Mouse (Mus musculus): ENCODE results near the gene Rgs3. TPM values are rescaled to one million over a fixed set of nuclear protein-coding genes. Genes with fewer than 3 reads are reported as not detected.

Gene Rgs3
- polyA plus RNA-seq, 1 experiment from 2014 or later: 30.1 TPM

GRCm38 (mm10) chr4:62533729-62534128 lies 25.9 kb upstream of the Rgs3 start:
- 82% methylated on average over 6 of the region's 6 CpGs for WGBS
- ATAC-seq (ENCODE audit: low read depth): no peak

GRCm38 (mm10) chr4:62541802-62542201 lies 17.8 kb upstream of the Rgs3 start:
- 54% methylated on average over 3 of the region's 3 CpGs for WGBS
- no peaks in the 10 kb centered on the region for H3K9me3 ChIP-seq (ENCODE audit: control insufficient read depth, low read length)
- H3K27me3 ChIP-seq (ENCODE audit: control insufficient read depth, insufficient read depth, low read length): no peaks in the 10 kb centered on the region
- H3K9ac ChIP-seq (replicated peaks; ENCODE audit: low read depth, low read length): no peak overlapping the region
- H3K36me3 ChIP-seq (ENCODE audit: control insufficient read depth, insufficient read depth, low read length): no peaks in the 10 kb centered on the region
- no peak for ATAC-seq (ENCODE audit: low read depth)
- H3K27ac ChIP-seq (ENCODE audit: low read depth, low read length): no peak overlapping the region
- no peak overlapping the region for H3K4me2 ChIP-seq (ENCODE audit: low read depth, low read length)
- H3K4me3 ChIP-seq (ENCODE audit: low read depth, low read length): no peak overlapping the region
- no peaks in the 10 kb centered on the region for H3K4me1 ChIP-seq (ENCODE audit: control insufficient read depth, insufficient read depth, low read length)

More at GRCm38 (mm10) chr4:62533729-62534128, 25.9 kb upstream of the Rgs3 start:
- no peak overlapping the region for H3K27ac ChIP-seq (ENCODE audit: low read depth, low read length)
- H3K9ac ChIP-seq (replicated peaks; ENCODE audit: low read depth, low read length): no peak overlapping the region
- no peaks in the 10 kb centered on the region for H3K27me3 ChIP-seq (ENCODE audit: control insufficient read depth, insufficient read depth, low read length)
- H3K9me3 ChIP-seq (ENCODE audit: control insufficient read depth, low read length): no peaks in the 10 kb centered on the region
- H3K4me2 ChIP-seq (ENCODE audit: low read depth, low read length): no peak overlapping the region
- no peaks in the 10 kb centered on the region for H3K4me1 ChIP-seq (ENCODE audit: control insufficient read depth, insufficient read depth, low read length)
- H3K4me3 ChIP-seq (ENCODE audit: low read depth, low read length): no peak overlapping the region
- no peaks in the 10 kb centered on the region for H3K36me3 ChIP-seq (ENCODE audit: control insufficient read depth, insufficient read depth, low read length)

GRCm38 (mm10) chr4:62543782-62544181 lies 15.9 kb upstream of the Rgs3 start:
- Histone ChIP-seq H3K9ac (replicated peaks; ENCODE audit: low read depth, low read length) (no peak overlapping the region), H3K4me1 (ENCODE audit: control insufficient read depth, insufficient read depth, low read length) (no peaks in the 10 kb centered on the region), H3K9me3 (ENCODE audit: control insufficient read depth, low read length) (no peaks in the 10 kb centered on the region), H3K27ac (ENCODE audit: low read depth, low read length) (no peak overlapping the region), H3K27me3 (ENCODE audit: control insufficient read depth, insufficient read depth, low read length) (no peaks in the 10 kb centered on the region), H3K4me2 (ENCODE audit: low read depth, low read length) (no peak overlapping the region), H3K4me3 (ENCODE audit: low read depth, low read length) (no peak overlapping the region), H3K36me3 (ENCODE audit: control insufficient read depth, insufficient read depth, low read length) (no peaks in the 10 kb centered on the region)
- 89% methylated on average over 6 of the region's 6 CpGs for WGBS
- ATAC-seq (ENCODE audit: low read depth): no peak

GRCm38 (mm10) chr4:62544801-62545200 lies 14.8 kb upstream of the Rgs3 start:
- ATAC-seq (ENCODE audit: low read depth): no peak
- H3K27me3 ChIP-seq (ENCODE audit: control insufficient read depth, insufficient read depth, low read length): no peaks in the 10 kb centered on the region

GRCm38 (mm10) chr4:62551966-62552365 lies 7.7 kb upstream of the Rgs3 start:
- no peak for ATAC-seq (ENCODE audit: low read depth)
- no peaks in the 10 kb centered on the region for H3K9me3 ChIP-seq (ENCODE audit: control insufficient read depth, low read length)
- 86% methylated on average over 7 of the region's 7 CpGs for WGBS

More at GRCm38 (mm10) chr4:62544801-62545200, 14.8 kb upstream of the Rgs3 start:
- no peaks in the 10 kb centered on the region for H3K9me3 ChIP-seq (ENCODE audit: control insufficient read depth, low read length)
- no peaks in the 10 kb centered on the region for H3K36me3 ChIP-seq (ENCODE audit: control insufficient read depth, insufficient read depth, low read length)
- no peak overlapping the region for H3K4me2 ChIP-seq (ENCODE audit: low read depth, low read length)
- no peak overlapping the region for H3K4me3 ChIP-seq (ENCODE audit: low read depth, low read length)
- H3K27ac ChIP-seq (ENCODE audit: low read depth, low read length): no peak overlapping the region
- no peaks in the 10 kb centered on the region for H3K4me1 ChIP-seq (ENCODE audit: control insufficient read depth, insufficient read depth, low read length)
- no peak overlapping the region for H3K9ac ChIP-seq (replicated peaks; ENCODE audit: low read depth, low read length)

GRCm38 (mm10) chr4:62557436-62557835 lies 2.2 kb upstream of the Rgs3 start:
- H3K4me1 ChIP-seq (ENCODE audit: control insufficient read depth, insufficient read depth, low read length): no peaks in the 10 kb centered on the region
- H3K27ac ChIP-seq (ENCODE audit: low read depth, low read length): no peak overlapping the region
- H3K4me2 ChIP-seq (ENCODE audit: low read depth, low read length): no peak overlapping the region
- no peaks in the 10 kb centered on the region for H3K36me3 ChIP-seq (ENCODE audit: control insufficient read depth, insufficient read depth, low read length)
- WGBS: 71% methylated on average over 3 of the region's 3 CpGs
- H3K4me3 ChIP-seq (ENCODE audit: low read depth, low read length): no peak overlapping the region
- H3K27me3 ChIP-seq (ENCODE audit: control insufficient read depth, insufficient read depth, low read length): no peaks in the 10 kb centered on the region
- no peak for ATAC-seq (ENCODE audit: low read depth)
- H3K9me3 ChIP-seq (ENCODE audit: control insufficient read depth, low read length): no peaks in the 10 kb centered on the region
- H3K9ac ChIP-seq (replicated peaks; ENCODE audit: low read depth, low read length): no peak overlapping the region

More at GRCm38 (mm10) chr4:62551966-62552365, 7.7 kb upstream of the Rgs3 start:
- H3K4me3 ChIP-seq (ENCODE audit: low read depth, low read length): no peak overlapping the region
- H3K4me2 ChIP-seq (ENCODE audit: low read depth, low read length): no peak overlapping the region
- H3K4me1 ChIP-seq (ENCODE audit: control insufficient read depth, insufficient read depth, low read length): no peaks in the 10 kb centered on the region
- H3K27me3 ChIP-seq (ENCODE audit: control insufficient read depth, insufficient read depth, low read length): no peaks in the 10 kb centered on the region
- H3K9ac ChIP-seq (replicated peaks; ENCODE audit: low read depth, low read length): no peak overlapping the region
- H3K36me3 ChIP-seq (ENCODE audit: control insufficient read depth, insufficient read depth, low read length): no peaks in the 10 kb centered on the region
- H3K27ac ChIP-seq (ENCODE audit: low read depth, low read length): no peak overlapping the region

GRCm38 (mm10) chr4:62560963-62561629 lies 1.4 kb downstream of the Rgs3 start:
- ATAC-seq (ENCODE audit: low read depth): peak; percentile 88
- H3K9ac ChIP-seq (replicated peaks; ENCODE audit: low read depth, low read length): no peak overlapping the region
- no peaks in the 10 kb centered on the region for H3K27me3 ChIP-seq (ENCODE audit: control insufficient read depth, insufficient read depth, low read length)
- H3K27ac ChIP-seq (ENCODE audit: low read depth, low read length): no peak overlapping the region
- H3K4me2 ChIP-seq (ENCODE audit: low read depth, low read length): no peak overlapping the region
- no peaks in the 10 kb centered on the region for H3K9me3 ChIP-seq (ENCODE audit: control insufficient read depth, low read length)
- 22% methylated on average over 4 of the region's 4 CpGs for WGBS
- H3K36me3 ChIP-seq (ENCODE audit: control insufficient read depth, insufficient read depth, low read length): no peaks in the 10 kb centered on the region
- H3K4me1 ChIP-seq (ENCODE audit: control insufficient read depth, insufficient read depth, low read length): no peaks in the 10 kb centered on the region
- no peak overlapping the region for H3K4me3 ChIP-seq (ENCODE audit: low read depth, low read length)

GRCm38 (mm10) chr4:62561630-62562001 lies 2.0 kb downstream of the Rgs3 start:
- H3K4me2 ChIP-seq (ENCODE audit: low read depth, low read length): no peak overlapping the region
- no peaks in the 10 kb centered on the region for H3K9me3 ChIP-seq (ENCODE audit: control insufficient read depth, low read length)
- ATAC-seq (ENCODE audit: low read depth): peak; percentile 9; the same call in 1 of the 2 replicates
- no peak overlapping the region for H3K9ac ChIP-seq (replicated peaks; ENCODE audit: low read depth, low read length)
- no peaks in the 10 kb centered on the region for H3K36me3 ChIP-seq (ENCODE audit: control insufficient read depth, insufficient read depth, low read length)
- H3K4me3 ChIP-seq (ENCODE audit: low read depth, low read length): no peak overlapping the region
- no peaks in the 10 kb centered on the region for H3K4me1 ChIP-seq (ENCODE audit: control insufficient read depth, insufficient read depth, low read length)
- H3K27ac ChIP-seq (ENCODE audit: low read depth, low read length): no peak overlapping the region
- WGBS: 38% methylated on average over 3 of the region's 3 CpGs
- no peaks in the 10 kb centered on the region for H3K27me3 ChIP-seq (ENCODE audit: control insufficient read depth, insufficient read depth, low read length)

- 71% methylated on average over 4 of the region's 4 CpGs for WGBS
- ATAC-seq (ENCODE audit: low read depth): no peak
- H3K9ac ChIP-seq (replicated peaks; ENCODE audit: low read depth, low read length): no peak overlapping the region
Measured at GRCm38 (mm10) chr4:62562006-62562405, 2.4 kb downstream of the Rgs3 start.

More at GRCm38 (mm10) chr4:62562006-62562405, 2.4 kb downstream of the Rgs3 start:
- no peaks in the 10 kb centered on the region for H3K9me3 ChIP-seq (ENCODE audit: control insufficient read depth, low read length)
- H3K4me3 ChIP-seq (ENCODE audit: low read depth, low read length): no peak overlapping the region
- H3K27ac ChIP-seq (ENCODE audit: low read depth, low read length): no peak overlapping the region
- no peak overlapping the region for H3K4me2 ChIP-seq (ENCODE audit: low read depth, low read length)
- H3K4me1 ChIP-seq (ENCODE audit: control insufficient read depth, insufficient read depth, low read length): no peaks in the 10 kb centered on the region
- no peaks in the 10 kb centered on the region for H3K36me3 ChIP-seq (ENCODE audit: control insufficient read depth, insufficient read depth, low read length)
- H3K27me3 ChIP-seq (ENCODE audit: control insufficient read depth, insufficient read depth, low read length): no peaks in the 10 kb centered on the region

Measured in neural tube, embryonic 14.5 days (tissue).